Mouse (Mus musculus) cerebellum, adult 2 months (tissue): ENCODE results near the gene Cdk12.

Experiments
- CTCF ChIP-seq: fragments of 200-500 bp; IDR thresholded peaks from 2 replicates; pipeline ENCODE4 v1.5.1; 2011; ENCODE audit warnings: low read depth, mild to moderate bottlenecking, control low read depth, low read length, moderate library complexity, borderline replicate concordance; ENCODE audit not compliant: insufficient read depth
- POLR2A ChIP-seq: fragments of 200-500 bp; IDR thresholded peaks from 2 replicates; pipeline ENCODE4 v1.6.1; 2011; ENCODE audit warnings: low read length, control low read depth, borderline replicate concordance; ENCODE audit not compliant: insufficient read depth

- TF ChIP-seq POLR2A (no peak), CTCF (no peak)
Measured at GRCm38 (mm10) chr11:98238995-98239394, 36.1 kb downstream of the Cdk12 start.
